Mouse (Mus musculus): Measurements from ENCODE around the gene Mettl3. TPM values are rescaled to one million over a fixed set of nuclear protein-coding genes. Genes with fewer than 3 reads are reported as not detected.
A peak's percentile ranks its signal among the peaks of the same experiment; 100 is the strongest.
"Not testable (repeated sequence)": the region's sequence is repeated elsewhere in the genome, so short reads cannot be mapped to it uniquely, and the experiment has no call there.

Gene Mettl3
- 10 to 100 TPM; 37.1 to 55.0 TPM for total RNA-seq (2021)
- polyA plus RNA-seq (2012; rRNA removed), result 22.4 and 24.5 TPM in 2 replicates
- long read RNA-seq, transcript Mettl3-201 (11 exons, 2,025 nt), result major isoform, 18 of 25 reads
- long read RNA-seq, partial matches to known transcripts, result 1 of 25 reads
- long read RNA-seq, other reads (novel, unspliced or antisense), result 6 of 25 reads

DNA sequence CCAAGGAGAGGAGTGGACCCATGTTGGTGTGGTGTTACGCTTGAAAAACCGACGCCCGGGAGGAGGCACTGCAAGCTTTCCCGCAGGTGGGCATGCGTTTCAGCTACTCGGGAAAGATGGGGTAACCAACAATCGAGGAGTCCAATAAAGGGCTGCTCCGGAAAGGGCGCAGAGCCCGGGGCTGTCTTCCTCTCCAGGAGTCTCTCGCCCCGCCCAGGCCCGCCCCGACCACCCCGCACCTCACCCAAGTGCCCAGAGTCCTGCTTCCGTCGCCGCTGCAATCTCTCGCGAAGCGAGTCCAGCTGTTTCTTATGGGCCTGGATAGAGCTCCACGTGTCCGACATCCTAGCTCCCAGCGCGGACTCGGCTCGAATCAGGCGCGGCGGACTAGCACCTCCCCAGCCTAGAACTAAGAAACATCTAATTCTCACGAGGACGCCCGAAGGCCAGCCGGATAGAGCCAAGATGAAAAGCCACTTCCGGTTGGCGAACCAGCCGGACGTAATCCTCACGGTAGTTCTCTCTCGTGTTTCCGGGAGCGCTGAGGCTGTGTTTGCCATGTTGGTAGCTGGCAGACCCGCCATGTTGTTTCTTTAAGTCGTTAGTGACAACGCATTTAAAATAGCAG lies at the start of gene Mettl3:
Mettl3 (minus strand) TSS at position 485 of the 628 bp plus-strand sequence.
- peak; percentile 92 for DNase-seq

DNA sequence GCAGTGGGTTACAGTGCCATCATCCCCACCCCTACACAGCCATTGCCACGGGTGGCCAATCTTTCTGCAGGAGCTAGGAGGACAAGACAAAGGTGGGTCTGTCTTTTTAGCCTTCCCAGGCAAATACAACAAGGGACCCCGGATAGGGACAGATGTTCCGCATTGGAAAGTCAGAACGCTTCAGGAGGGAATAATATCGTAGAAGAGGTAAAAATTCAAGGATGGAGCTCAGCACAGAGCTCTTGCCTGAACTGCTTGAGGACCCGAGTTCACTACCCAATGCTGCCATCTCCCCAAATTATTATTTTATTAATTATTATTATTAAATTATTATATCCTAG lies 34.6 kb upstream of the Mettl3 start:
- no peak for DNase-seq

DNA sequence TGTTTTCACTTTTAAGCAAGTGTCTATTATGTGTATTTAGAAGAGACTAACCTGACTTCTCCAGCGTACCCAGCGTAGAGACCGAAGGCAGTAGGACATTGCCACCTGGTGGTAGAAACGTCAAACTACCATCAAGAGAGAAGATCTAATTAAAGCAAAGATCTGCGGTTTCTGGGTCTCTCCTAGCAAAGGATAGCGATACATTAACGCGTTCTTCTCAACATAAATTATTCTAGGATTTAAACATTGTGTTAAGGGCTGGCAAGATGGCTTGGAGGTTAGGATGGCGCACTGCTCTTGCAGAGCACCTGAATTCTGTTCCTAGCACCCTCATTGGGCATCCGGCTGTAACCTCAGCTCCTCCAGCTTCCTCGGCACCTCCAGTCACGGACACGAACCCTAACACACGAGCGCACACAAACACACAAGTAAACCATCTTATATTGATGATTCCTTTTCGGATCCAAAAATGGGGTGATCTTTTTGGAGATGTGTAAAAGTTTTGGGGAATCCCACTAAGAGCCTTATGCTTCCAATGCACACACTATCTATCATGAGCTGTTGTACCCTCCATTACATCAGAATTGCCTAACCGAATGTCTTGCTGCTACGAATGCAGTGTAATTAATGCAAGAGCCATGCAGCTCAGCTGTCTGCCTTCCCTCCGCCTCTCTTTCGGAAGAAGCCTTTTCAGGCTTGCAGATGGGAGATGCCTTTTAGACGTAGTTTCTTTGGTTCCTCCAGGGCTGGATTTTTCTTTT lies 34.0 kb upstream of the Mettl3 start:
- DNase-seq, result peak; percentile 56

DNA sequence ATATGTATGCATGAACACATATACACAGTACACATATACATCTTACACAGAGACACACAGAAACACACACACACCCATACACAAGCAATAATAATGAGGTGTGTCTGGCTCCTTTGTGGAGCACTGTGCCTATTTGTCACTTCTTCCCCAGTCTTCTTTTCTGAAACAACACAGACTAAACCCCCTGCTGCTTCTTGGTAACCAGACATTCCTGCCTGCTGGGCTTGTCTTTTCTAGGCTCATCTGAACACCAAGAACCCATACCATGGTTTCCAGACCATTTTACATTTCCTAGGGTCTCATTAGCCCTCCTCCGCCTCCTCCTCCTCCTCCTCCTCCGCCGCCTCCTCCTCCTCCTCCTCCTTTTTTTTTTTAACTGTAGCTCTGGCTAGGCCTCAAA lies 27.2 kb upstream of the Mettl3 start:
- no peak for DNase-seq

DNA sequence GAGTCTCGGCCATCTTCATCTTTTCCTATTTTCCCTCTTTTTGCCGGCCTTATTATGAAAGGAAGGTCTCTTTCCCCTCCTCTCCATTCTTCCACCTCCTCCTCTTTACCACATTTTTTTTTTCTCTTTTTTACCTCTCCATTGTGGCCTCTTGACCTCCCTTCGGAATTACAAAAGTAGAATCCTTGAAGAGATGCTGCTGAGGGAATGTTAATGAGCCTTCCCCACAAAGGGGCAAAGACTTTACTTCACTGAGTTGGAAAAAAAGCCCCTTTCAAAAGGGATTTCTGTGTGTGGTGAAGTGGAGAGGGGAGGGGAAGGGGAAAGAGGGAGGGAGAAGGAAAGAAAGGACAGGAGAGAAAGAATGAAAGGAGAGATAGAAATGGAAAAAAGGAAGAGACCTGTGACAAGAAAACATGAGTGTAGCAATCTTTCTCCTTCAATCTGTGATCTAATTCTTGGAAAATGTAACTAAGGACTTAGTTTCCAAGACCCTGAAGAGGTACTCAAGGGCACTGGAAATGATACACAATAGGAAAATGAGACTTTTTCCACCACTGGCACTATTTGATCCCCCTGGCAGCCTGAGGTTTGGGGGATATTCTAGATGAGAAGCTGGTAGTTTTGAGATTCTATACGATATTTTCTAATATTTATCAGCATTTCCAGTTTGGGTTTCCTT lies 26.3 kb upstream of the Mettl3 start:
- DNase-seq, result no peak

DNA sequence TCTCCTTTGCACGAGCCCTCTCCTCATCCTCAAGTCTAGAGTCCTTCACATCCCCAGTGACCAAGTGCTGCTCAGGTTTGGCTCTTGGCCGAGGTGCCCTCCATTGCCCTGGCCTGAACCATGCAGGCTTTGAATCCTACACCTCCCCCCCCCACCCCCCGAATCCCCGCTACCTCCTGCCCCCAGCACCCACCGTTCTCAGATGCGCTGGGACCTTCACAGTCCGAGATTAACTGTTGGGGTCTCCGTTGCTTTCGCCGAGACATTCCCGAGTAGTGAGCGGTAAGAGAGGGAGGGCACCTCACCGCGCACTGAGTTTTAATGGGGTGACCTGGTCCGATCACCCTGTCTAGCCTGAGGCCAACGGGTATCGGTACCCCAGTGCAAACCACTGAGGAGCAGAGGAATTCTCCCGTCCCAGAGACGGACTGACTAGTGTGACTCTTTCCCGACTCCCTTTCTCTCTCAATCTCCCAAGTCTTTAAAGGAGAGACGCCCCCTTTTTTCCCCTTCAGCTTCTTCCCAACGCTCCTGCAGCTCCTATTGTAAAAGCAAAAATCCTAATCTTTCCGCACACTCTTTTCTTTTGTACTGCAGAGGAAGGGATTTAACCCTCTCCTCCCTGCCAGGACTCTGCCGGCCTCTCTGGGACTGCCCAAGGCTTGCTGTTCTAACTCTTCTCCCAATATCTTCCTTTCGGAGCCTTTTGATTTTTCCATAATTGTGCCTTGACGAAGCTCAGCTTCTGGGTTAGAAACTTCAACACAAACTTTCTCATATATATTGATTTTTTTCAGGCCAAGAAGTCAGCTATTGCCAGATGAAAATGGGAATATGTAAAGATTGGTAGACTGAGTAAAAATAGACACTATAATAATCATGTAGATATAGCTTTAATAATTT lies 23.2 kb upstream of the Mettl3 start, which contains the start of gene Sall2:
Sall2 (minus strand) TSS at position 853 of the 903 bp plus-strand sequence.
- DNase-seq, result no peak

DNA sequence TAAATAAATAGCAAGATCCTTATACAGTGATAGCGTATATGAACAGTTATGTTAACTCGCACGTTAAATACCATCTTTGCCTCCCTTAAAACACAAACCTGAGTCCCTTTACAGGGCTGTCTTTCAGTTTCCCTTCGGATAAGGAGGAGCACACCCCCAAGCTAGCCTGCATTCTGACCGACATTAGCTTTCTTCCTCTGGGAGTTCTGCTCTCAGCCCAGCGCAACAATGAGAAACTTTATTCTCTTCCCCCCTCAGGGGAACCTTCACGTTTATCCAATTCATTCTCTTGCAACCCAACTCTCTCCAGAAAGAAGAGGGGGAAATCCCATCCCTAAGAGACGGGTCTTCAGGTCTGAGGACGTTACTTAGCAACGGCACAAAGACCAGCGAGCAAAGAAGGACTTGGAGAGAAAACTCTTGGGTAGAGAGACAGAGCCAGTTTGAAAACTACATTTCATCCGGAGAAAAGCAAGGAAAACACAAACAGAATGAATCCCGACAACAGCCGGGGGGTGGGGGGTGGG lies 22.5 kb upstream of the Mettl3 start:
- no peak for DNase-seq

DNA sequence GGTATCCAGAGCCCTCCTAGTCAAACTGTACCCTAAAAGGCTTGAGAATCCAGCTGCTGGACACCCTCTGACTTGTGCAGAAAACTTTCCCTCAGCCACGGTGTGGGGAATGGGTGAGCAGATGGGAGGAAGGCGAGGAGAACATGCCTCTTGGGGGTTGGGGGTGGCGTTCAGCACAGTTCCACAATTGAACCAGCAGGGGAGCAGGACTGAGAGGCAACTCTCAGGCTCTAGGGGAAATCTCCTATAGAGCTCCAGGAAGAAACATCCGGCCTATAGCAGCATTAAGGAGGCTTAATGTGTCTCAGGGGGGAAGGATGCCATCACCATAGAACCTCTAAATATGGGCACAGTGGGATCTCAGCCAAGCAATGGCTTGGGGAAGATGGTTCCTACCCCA lies 21.0 kb upstream of the Mettl3 start:
- DNase-seq, result no peak

DNA sequence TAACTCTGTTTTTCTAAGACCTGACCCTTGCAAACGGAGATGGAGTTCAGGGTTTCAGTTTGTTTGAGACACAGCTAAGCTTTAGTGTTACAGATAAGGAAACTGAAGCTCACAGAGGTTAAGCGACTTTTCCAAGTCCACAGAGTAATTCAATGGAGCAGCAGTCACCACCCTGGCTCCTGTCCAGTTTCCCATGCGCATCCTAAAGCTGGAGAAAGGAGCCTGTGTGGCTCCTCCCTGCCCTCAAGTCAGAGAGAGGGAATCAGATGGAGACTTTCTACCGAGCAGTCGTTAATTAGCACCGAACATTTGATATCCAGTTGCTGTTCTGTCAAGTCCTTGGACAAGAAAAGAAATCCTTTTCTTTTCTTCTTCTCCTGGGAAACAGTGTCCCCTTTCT lies 14.4 kb upstream of the Mettl3 start:
- no peak for DNase-seq

DNA sequence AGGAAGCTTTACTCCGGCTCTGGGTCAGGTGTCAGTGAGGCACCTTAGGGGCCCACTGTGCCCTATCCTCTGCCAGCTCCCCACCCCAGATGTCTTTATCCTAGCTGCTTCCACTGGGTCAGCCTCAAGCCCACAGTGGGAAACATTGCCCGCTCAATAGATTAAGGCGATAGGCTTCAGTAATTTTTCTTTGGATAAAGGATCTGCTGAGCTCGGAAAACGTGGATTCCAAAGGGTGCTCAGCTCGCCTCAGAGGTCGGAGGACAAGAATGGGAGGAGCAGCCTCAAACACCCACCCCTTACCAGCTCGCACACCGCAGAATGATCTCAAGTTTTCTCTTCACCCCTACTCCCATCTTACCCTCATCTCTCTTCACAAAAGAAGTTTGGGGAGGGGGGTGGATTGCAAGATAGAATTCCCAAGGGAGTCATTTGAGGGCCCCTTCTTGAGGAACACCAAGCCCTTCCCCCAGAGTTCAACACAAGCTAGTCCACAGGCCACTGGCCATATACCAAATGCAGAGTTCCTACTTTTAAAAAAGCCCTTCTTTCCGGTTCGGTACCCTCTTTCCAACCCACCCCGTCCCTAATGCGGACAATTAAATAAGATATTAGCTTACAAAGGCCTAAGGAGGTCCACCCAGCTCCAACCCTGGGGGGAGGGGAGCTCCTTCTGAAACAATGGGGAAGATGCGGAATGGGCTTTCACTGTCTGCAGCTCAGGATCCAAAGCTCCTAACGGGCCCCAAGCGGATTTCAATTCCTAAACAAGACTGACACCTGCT lies 11.7 kb upstream of the Mettl3 start:
- DNase-seq, result peak; percentile 15

DNA sequence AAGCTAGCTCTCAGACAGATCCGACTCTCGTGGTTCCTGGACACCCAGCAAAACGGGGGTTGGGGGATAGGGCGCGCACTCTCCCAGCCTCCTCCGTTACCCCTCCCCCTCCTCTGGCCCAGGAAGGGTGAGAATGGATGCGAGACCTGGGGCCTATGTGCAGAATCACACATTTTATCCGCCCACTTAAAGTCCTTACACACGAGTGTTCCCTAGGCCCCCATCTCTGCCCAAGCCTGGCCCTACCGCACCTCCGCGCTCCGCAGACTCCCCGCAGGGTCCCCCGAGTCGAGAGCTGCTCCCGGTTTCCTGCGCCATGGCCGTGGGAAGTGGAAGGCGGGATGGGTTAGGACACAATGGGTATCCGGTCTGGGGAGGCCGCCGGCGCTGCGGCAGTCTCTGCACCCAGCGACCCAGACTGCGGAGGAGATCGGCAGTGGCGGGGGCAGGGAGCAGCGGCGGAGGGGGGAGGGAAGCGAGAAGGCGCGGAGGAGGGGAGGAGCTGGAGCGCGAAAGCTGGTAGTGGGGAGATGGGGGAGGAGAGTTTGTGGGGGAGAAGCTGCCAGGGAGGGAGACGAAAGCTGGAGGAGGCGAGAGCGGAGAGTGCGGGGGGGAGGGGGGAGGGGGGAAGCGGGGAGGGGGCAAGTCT lies 11.0 kb upstream of the Mettl3 start:
- DNase-seq, result peak; percentile 78

DNA sequence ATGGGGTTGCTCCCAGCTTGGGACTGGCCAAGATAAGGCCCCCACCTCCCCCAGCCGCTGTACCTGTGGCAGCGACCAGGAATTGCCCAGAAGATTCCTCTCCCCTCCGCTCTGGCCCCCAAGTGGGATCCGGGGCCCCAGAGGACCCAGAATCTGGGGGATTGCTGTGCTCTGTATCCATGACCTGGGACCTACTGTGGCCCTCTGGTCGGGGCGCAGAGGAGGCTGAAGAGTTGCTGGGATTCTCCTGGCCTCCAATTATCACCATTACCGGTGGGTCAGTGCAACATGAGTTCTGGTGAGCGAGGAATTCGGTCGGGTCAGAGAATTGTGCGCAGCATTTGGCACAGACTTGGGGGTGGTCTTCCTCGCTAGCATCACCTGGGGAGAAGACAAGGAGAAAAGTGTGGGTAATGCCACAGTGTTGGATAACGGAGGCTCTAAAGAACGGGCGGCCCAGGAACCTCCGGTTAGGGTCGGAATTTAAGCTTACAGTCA lies 10.4 kb upstream of the Mettl3 start:
- DNase-seq, result no peak

DNA sequence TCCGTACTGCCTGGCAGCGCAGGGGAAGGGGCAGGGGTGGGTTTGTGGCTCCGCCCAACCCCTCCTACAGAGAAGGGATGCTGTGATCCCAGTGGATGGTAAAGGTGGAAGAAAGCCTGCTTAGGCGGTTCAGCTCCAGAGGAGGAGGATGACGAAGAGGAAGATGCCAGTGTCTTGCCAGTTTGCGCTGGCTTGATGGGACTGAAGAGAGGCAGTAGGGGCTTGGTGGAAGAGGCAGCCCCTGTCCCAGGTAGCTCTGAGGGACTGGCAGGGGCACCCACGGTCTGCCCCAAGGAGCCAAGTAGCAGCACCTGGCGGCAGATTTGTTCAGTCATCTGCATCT lies 9.9 kb upstream of the Mettl3 start:
- DNase-seq, result no peak

DNA sequence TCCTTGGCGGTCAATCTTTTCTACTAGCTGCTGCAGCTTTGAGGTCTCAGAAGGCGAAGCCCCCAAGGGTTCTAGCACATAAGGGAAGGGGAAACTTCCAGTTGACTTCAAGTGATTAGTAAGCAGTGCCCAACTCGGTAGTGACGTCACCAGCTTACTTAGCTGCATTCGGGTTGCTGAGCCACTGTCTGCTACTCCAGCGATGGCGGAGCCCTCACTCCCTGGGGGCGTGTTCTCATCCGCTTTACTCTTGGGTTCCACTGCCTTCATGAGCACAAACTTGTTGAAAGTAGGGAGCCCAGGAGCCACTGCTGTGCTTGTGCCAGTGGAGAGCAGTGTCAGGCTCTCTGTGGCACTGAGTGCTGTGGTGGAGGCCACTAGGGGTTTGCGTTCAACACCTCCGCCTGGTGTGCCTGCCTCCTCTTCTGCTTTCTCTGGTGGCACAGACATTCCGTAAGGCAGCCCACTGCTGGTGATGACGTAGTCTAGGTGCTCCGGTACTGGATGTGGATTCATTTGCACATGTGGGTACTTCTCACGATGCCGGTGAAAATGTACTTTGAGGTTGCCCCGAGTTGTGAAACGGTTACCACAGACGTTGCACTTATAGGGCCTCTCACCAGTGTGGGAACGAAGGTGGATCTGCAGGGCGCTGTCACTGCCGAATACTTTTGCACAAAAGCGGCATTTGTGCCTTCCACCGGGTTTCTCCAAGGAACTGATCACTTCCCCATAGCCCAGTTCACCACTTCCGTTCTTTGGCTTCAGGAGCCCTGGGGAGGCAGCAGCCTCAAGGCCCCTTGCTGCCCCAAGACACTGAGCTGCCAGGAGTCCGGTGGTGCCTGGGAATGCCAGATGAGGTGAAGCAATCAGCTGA lies 9.2 kb upstream of the Mettl3 start:
- DNase-seq, result no peak

DNA sequence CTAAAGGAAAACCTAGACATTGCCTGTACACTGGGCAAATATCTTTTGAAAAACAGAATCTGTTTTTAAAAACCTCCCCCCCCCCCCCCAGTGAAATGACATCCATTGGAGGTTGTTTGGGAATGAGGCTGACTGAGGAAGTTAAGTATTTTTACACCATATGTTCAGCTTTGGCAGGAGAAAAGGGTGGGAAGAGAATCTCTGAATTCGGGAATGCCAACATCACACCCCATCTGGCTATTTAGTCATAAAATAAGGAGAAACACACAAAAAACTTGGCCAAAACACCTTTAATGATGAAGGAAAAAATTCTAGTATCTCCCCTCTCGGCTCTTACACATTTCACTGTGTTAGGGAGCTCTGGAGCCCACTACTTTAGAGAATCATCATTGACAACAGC lies 6.0 kb upstream of the Mettl3 start:
- DNase-seq, result no peak

DNA sequence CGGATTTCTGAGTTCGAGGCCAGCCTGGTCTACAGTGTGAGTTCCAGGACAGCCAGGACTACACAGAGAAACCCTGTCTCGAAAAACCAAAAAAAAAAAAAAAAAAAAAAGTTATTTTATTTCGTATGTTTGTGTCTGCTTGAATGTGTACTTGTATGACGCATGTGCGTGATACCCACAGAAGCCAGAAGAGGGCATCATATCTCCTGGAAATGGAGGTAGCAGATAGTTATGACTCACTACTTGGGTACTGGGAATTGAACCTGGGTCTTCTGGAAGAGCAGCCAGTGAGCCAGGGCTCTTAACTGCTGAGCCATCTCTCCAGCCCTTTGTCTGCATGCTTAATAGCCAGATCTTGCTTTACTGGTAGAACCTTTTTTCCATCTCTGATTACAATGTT lies 5.4 kb upstream of the Mettl3 start:
- DNase-seq, result not testable (repeated sequence)

DNA sequence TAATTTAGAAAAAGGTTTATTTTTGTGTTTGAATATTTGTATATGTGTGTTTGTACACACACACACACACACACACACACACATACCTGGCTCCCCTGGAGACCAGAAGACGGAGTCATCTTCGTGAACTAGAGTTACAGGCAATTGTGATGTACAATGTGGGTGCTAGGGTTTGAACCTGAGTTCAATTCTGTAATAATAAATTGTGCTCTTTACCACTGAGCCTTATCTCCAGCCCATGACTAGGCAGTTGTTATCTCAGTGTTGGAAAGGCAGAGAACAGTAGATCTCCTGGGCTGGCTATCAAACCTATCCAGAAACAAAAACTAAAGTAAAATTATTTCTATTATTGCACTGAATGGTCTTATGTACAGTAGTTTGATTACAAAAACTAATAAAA lies 1.2 kb upstream of the Mettl3 start:
- DNase-seq, result no peak

DNA sequence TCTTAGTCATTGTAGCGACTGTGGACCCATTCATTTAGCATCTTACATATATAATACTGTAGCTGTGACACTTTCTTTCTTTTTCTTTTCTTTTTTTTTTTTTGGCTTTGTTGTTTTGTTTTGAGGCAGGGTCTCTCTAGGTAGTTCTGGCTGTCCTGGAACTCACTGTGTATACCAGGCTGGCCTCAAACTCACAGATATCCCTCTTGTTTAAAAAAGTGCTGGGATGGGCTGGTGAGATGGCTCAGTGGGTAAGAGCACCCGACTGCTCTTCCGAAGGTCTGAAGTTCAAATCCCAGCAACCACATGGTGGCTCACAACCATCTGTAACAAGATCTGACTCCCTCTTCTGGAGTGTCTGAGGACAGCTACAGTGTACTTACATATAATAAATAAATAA lies 1.4 kb downstream of the Mettl3 start:
- DNase-seq, result not testable (repeated sequence)
